Mouse (Mus musculus) hindbrain, embryonic 13.5 days (tissue): ENCODE measurements at regions not wholly inside any gene's neighbourhood (a gene's known extent, or its start where the extent isn't known, plus 50 kb on each side); places are given as distances from the start of the nearest gene placed in this dataset.

Source experiments
- ATAC-seq: fragments of 200-750 bp; cut with Nextera tagmentation; 2 replicates; pipeline ENCODE4 v1.8.0; 2017; ENCODE audit warnings: moderate TSS enrichment; ENCODE audit not compliant: low FRiP score
- H3K27ac ChIP-seq: fragments of 300-500 bp; sonication (generic); 2 replicates; pipeline ENCODE4 v1.5.1; 2015; ENCODE audit warnings: inconsistent platforms, mild to moderate bottlenecking, moderate library complexity
- H3K27me3 ChIP-seq: fragments of 300-500 bp; sonication (generic); 2 replicates; pipeline ENCODE4 v1.6.1; 2015; ENCODE audit warnings: mild to moderate bottlenecking, inconsistent platforms
- H3K36me3 ChIP-seq: fragments of 300-500 bp; sonication (generic); 2 replicates; pipeline ENCODE4 v1.6.1; 2015; ENCODE audit warnings: mild to moderate bottlenecking, inconsistent platforms
- H3K4me1 ChIP-seq: fragments of 300-500 bp; sonication (generic); replicated peaks from 2 replicates; pipeline ENCODE4 v1.6.1; 2015; ENCODE audit warnings: inconsistent platforms
- H3K4me2 ChIP-seq: fragments of 300-500 bp; sonication (generic); 2 replicates; pipeline ENCODE4 v1.6.1; 2015; ENCODE audit warnings: inconsistent platforms, mild to moderate bottlenecking, moderate library complexity
- H3K4me3 ChIP-seq: fragments of 300-500 bp; sonication (generic); 2 replicates; pipeline ENCODE4 v1.5.1; 2015; ENCODE audit warnings: mild to moderate bottlenecking, inconsistent platforms
- H3K9ac ChIP-seq: fragments of 300-500 bp; sonication (generic); 2 replicates; pipeline ENCODE4 v1.6.1; 2015; ENCODE audit warnings: mild to moderate bottlenecking, inconsistent platforms
- H3K9me3 ChIP-seq: fragments of 300-500 bp; sonication (generic); 2 replicates; pipeline ENCODE4 v1.6.1; 2016; ENCODE audit warnings: inconsistent platforms
- WGBS: fragments of 180-500 bp; shearing (Covaris S2); methylation state at CpG from one replicate; pipeline ENCODE4 v1.1.7; 2015; 5-methylcytosine and 5-hydroxymethylcytosine counted together

GRCm38 (mm10) chr4:29034406-29034805, 221.5 kb downstream of the Epha7 start:
- no peak for ATAC-seq
- Histone ChIP-seq H3K36me3 (no peaks in the 10 kb centered on the region), H3K4me3 (no peak overlapping the region), H3K4me1 (no peaks in the 10 kb centered on the region), H3K27ac (no peak overlapping the region), H3K9ac (no peak overlapping the region), H3K27me3 (no peaks in the 10 kb centered on the region), H3K9me3 (no peaks in the 10 kb centered on the region), H3K4me2 (no peak overlapping the region)
- 100% methylated on average over 1 of the region's 1 CpGs for WGBS

- Histone ChIP-seq H3K4me1 (no peaks in the 10 kb centered on the region), H3K27me3 (no peaks in the 10 kb centered on the region), H3K9ac (no peak overlapping the region), H3K9me3 (no peaks in the 10 kb centered on the region), H3K4me2 (no peak overlapping the region), H3K4me3 (no peak overlapping the region), H3K27ac (no peak overlapping the region), H3K36me3 (no peaks in the 10 kb centered on the region)
- WGBS, result 47% methylated on average over 1 of the region's 1 CpGs
- no peak for ATAC-seq
These were observed 227.1 kb downstream of the Epha7 start for GRCm38 (mm10) chr4:29039993-29040392.

GRCm38 (mm10) chr4:29068678-29069621, 256.0 kb downstream of the Epha7 start:
- no peaks in the 10 kb centered on the region for H3K27me3 ChIP-seq
- ATAC-seq, result peak; percentile 49; the same call in 1 of the 2 replicates
- H3K4me2 ChIP-seq, result no peak overlapping the region
- no peaks in the 10 kb centered on the region for H3K4me1 ChIP-seq
- 31% methylated on average over 12 of the region's 12 CpGs for WGBS
- no peak overlapping the region for H3K9ac ChIP-seq
- H3K9me3 ChIP-seq, result no peaks in the 10 kb centered on the region
- no peak overlapping the region for H3K4me3 ChIP-seq
- H3K27ac ChIP-seq, result no peak overlapping the region
- H3K36me3 ChIP-seq, result no peaks in the 10 kb centered on the region

- Histone ChIP-seq H3K4me2 (no peak overlapping the region), H3K4me1 (no peaks in the 10 kb centered on the region), H3K27ac (no peak overlapping the region), H3K27me3 (no peaks in the 10 kb centered on the region), H3K36me3 (no peaks in the 10 kb centered on the region), H3K9me3 (no peaks in the 10 kb centered on the region), H3K4me3 (no peak overlapping the region), H3K9ac (no peak overlapping the region)
- ATAC-seq, result no peak
These were observed 261.3 kb downstream of the Epha7 start for GRCm38 (mm10) chr4:29074204-29074603.

- 80% methylated on average over 3 of the region's 3 CpGs for WGBS
- no peak overlapping the region for H3K9ac ChIP-seq
- no peak overlapping the region for H3K4me3 ChIP-seq
- no peaks in the 10 kb centered on the region for H3K4me1 ChIP-seq
- no peak for ATAC-seq
- no peaks in the 10 kb centered on the region for H3K36me3 ChIP-seq
- no peak overlapping the region for H3K4me2 ChIP-seq
- H3K27ac ChIP-seq, result no peak overlapping the region
- H3K27me3 ChIP-seq, result no peaks in the 10 kb centered on the region
- H3K9me3 ChIP-seq, result no peaks in the 10 kb centered on the region
These were observed 261.9 kb downstream of the Epha7 start for GRCm38 (mm10) chr4:29074851-29075250.

GRCm38 (mm10) chr4:29076683-29077082, 263.8 kb downstream of the Epha7 start:
- no peak for ATAC-seq
- no peaks in the 10 kb centered on the region for H3K9me3 ChIP-seq
- H3K9ac ChIP-seq, result no peak overlapping the region
- H3K36me3 ChIP-seq, result no peaks in the 10 kb centered on the region
- H3K4me1 ChIP-seq, result no peaks in the 10 kb centered on the region
- H3K4me2 ChIP-seq, result no peak overlapping the region
- H3K27me3 ChIP-seq, result no peaks in the 10 kb centered on the region
- no peak overlapping the region for H3K4me3 ChIP-seq
- WGBS, result 90% methylated on average over 3 of the region's 3 CpGs
- H3K27ac ChIP-seq, result no peak overlapping the region

GRCm38 (mm10) chr4:29078391-29078790, 265.5 kb downstream of the Epha7 start:
- 99% methylated on average over 3 of the region's 3 CpGs for WGBS

GRCm38 (mm10) chr4:29083545-29084290, 270.8 kb downstream of the Epha7 start:
- Histone ChIP-seq H3K27me3 (no peaks in the 10 kb centered on the region), H3K27ac (no peak overlapping the region)

More at GRCm38 (mm10) chr4:29078391-29078790, 265.5 kb downstream of the Epha7 start:
- Histone ChIP-seq H3K9me3 (no peaks in the 10 kb centered on the region), H3K4me2 (no peak overlapping the region), H3K27ac (no peak overlapping the region), H3K4me1 (no peaks in the 10 kb centered on the region), H3K9ac (no peak overlapping the region), H3K27me3 (no peaks in the 10 kb centered on the region), H3K36me3 (no peaks in the 10 kb centered on the region), H3K4me3 (no peak overlapping the region)
- ATAC-seq, result no peak

GRCm38 (mm10) chr4:29090949-29091348, 278.0 kb downstream of the Epha7 start:
- Histone ChIP-seq H3K27me3 (no peaks in the 10 kb centered on the region), H3K9ac (no peak overlapping the region), H3K4me3 (no peak overlapping the region), H3K27ac (no peak overlapping the region), H3K4me1 (no peaks in the 10 kb centered on the region), H3K4me2 (no peak overlapping the region), H3K36me3 (no peaks in the 10 kb centered on the region), H3K9me3 (no peaks in the 10 kb centered on the region)
- WGBS, result 40% methylated on average over 4 of the region's 4 CpGs
- no peak for ATAC-seq

More at GRCm38 (mm10) chr4:29083545-29084290, 270.8 kb downstream of the Epha7 start:
- Histone ChIP-seq H3K4me1 (no peaks in the 10 kb centered on the region), H3K36me3 (no peaks in the 10 kb centered on the region), H3K9ac (no peak overlapping the region), H3K9me3 (no peaks in the 10 kb centered on the region), H3K4me2 (no peak overlapping the region), H3K4me3 (no peak overlapping the region)
- 77% methylated on average over 5 of the region's 5 CpGs for WGBS
- ATAC-seq, result no peak

- Histone ChIP-seq H3K4me1 (no peaks in the 10 kb centered on the region), H3K4me2 (no peak overlapping the region), H3K9me3 (no peaks in the 10 kb centered on the region), H3K4me3 (no peak overlapping the region), H3K27me3 (no peaks in the 10 kb centered on the region), H3K9ac (no peak overlapping the region), H3K36me3 (no peaks in the 10 kb centered on the region), H3K27ac (no peak overlapping the region)
- ATAC-seq, result no peak
- WGBS, result 40% methylated on average over 5 of the region's 5 CpGs
These were observed 278.7 kb downstream of the Epha7 start for GRCm38 (mm10) chr4:29091495-29092211.

GRCm38 (mm10) chr4:29102373-29102772, 289.4 kb downstream of the Epha7 start:
- Histone ChIP-seq H3K27ac (no peak overlapping the region), H3K36me3 (no peaks in the 10 kb centered on the region), H3K27me3 (no peaks in the 10 kb centered on the region), H3K9ac (no peak overlapping the region), H3K4me3 (no peak overlapping the region), H3K9me3 (no peaks in the 10 kb centered on the region), H3K4me2 (no peak overlapping the region), H3K4me1 (no peaks in the 10 kb centered on the region)
- no peak for ATAC-seq
- 71% methylated on average over 2 of the region's 2 CpGs for WGBS

- 76% methylated on average over 1 of the region's 1 CpGs for WGBS
- H3K27ac ChIP-seq, result no peak overlapping the region
- H3K4me3 ChIP-seq, result no peak overlapping the region
- H3K4me2 ChIP-seq, result no peak overlapping the region
- H3K27me3 ChIP-seq, result no peaks in the 10 kb centered on the region
- H3K36me3 ChIP-seq, result no peaks in the 10 kb centered on the region
- ATAC-seq, result no peak
- H3K4me1 ChIP-seq, result no peaks in the 10 kb centered on the region
- H3K9me3 ChIP-seq, result no peaks in the 10 kb centered on the region
- H3K9ac ChIP-seq, result no peak overlapping the region
These were observed 290.5 kb downstream of the Epha7 start for GRCm38 (mm10) chr4:29103414-29103813.
